Mouse (Mus musculus) layer of hippocampus, adult 11-12 months (tissue): Measurements from ENCODE around the gene Slc12a6.
"Not testable (repeated sequence)": the region's sequence is repeated elsewhere in the genome, so short reads cannot be mapped to it uniquely, and the experiment has no call there.

ENCODE experiments used
- DNase-seq: peaks from one replicate; pipeline ENCODE4 v3.0.0; 2022; ENCODE audit warnings: low spot score

The Slc12a6 gene

GRCm38 (mm10) chr2:112262779-112263295 lies 2.8 kb upstream of the Slc12a6 start:
- no peak for DNase-seq

DNA sequence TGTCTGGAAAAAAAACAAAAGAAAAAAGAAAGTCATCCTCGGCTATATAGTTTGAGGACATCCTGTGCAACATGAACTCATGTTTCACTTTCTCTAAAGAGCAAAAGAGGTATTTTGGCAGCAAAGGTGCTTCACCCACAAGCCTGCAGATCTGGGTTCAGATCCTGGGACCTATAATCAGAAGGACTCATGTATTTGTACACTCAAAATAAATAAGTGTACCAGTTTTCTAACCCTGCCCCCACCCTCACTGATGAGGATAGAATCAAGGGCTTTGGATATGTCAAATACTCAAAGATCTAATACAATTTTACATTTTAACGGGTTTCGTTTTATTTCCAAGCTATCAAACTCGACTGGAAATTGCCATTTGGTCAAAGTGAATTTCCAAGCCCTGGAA lies 1.3 kb upstream of the Slc12a6 start:
- DNase-seq: no peak

- DNase-seq: peak; percentile 54
These were observed 592 bp downstream of the Slc12a6 start, which contains the start of gene Gm21985 for GRCm38 (mm10) chr2:112266242-112266592. Gene Gm21985, plus strand, starts transcription at chr2:112266314.

GRCm38 (mm10) chr2:112266780-112267179 lies 1.2 kb downstream of the Slc12a6 start:
- no peak for DNase-seq

DNA sequence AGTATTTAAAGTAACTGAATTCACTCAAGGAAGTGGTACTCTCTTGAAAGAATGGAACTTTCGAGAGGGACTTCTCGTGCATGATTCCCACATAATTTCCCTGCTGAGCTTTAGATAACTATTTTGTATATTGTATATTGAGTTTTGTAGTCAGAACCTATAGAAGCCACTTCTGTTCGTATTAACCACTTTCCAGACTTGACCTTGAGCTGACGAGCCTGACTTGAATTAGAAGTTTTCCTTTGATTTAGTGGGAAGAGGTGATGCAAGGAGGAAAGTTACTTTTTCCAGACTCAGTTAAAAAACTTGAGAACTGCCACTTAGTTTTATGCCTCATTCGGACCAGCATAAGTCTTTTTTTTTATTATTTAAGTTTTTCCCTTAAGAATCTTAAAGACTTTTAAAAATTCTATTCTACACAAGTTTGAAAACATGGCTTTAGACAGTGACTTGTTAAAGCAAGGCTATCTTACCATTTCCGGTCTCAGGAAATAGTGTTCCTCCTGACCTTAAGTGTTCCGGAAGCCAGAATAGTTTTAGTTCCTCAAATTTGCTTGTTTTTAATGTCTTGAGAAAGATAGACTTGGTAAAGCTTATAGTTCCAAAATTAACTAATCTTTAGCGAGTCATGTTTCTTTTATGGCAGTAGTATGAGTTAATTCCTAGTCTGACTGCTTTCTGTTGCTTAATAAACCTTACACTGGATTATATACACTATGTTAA lies 2.1 kb downstream of the Slc12a6 start:
- DNase-seq: no peak

GRCm38 (mm10) chr2:112270011-112270410 lies 4.4 kb downstream of the Slc12a6 start:
- DNase-seq: no peak

DNA sequence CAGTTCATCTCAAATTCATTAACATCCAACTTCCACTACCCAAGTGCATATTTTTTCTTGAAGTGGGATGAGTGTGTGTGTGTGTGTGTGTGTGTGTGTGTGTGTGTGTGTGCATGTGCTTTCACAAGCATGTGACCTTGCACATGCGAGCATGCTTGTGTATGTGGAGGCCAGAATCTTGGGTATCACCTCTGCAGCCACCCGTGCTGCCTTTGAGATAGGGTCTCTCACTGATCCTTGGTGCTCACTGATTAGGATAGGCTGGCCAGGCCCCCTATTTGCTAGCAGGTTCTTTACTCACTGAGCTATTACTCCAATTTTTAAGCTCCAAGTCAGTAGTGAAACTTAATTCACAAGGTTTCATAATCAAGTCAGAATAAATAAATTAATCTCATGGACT lies 7.3 kb downstream of the Slc12a6 start:
- no peak for DNase-seq

GRCm38 (mm10) chr2:112273474-112273873 lies 7.8 kb downstream of the Slc12a6 start:
- no peak for DNase-seq

- no peak for DNase-seq
These were observed 11.2 kb downstream of the Slc12a6 start for GRCm38 (mm10) chr2:112276870-112277269.

DNA sequence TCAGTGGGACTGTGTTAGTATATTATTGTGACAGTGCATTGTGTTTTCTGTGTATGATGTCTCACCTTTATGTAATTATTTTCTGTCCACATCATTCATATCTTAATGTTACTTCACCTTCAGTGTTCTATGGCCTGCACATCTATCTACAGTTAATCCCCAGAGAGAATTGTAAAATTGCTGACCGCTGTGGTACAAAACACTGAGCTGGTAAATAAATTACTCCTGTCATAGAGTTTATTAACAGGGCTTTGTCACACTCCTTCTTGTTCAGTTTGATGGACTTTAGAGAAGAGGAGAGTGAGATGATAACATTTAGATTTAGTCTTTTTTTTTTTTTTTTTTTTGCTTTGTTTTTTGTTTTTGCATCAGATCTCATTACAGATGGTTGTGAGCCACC lies 17.2 kb downstream of the Slc12a6 start:
- no peak for DNase-seq

GRCm38 (mm10) chr2:112284363-112285030 lies 18.9 kb downstream of the Slc12a6 start:
- no peak for DNase-seq

DNA sequence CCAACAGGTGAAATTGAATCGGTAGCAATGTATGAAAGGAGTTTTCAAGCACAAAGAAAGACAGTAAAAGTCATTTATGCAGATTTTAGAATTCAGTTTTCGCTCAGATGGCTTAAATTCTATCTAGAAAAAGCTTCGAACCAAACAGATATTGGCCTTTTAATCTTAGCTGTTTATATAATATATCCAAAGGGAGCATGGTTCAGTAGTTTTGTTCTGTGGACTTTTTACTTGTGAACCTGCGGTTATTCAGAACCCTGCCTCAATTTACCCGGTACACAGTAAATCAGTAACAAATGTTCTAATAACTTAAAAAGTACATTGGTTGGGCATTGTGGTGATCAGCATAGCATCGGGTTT lies 19.4 kb downstream of the Slc12a6 start:
- no peak for DNase-seq

- not testable (repeated sequence) for DNase-seq
These were observed 20.4 kb downstream of the Slc12a6 start for GRCm38 (mm10) chr2:112286062-112286461.

- no peak for DNase-seq
These were observed 21.4 kb downstream of the Slc12a6 start for GRCm38 (mm10) chr2:112287059-112287458.

GRCm38 (mm10) chr2:112289507-112289906 lies 23.9 kb downstream of the Slc12a6 start:
- no peak for DNase-seq

- DNase-seq: no peak
These were observed 27.2 kb downstream of the Slc12a6 start for GRCm38 (mm10) chr2:112292823-112293222.

- DNase-seq: peak; percentile 28
These were observed 30.6 kb downstream of the Slc12a6 start for GRCm38 (mm10) chr2:112296211-112296610.

- DNase-seq: no peak
These were observed 32.6 kb downstream of the Slc12a6 start for GRCm38 (mm10) chr2:112298221-112298620.

DNA sequence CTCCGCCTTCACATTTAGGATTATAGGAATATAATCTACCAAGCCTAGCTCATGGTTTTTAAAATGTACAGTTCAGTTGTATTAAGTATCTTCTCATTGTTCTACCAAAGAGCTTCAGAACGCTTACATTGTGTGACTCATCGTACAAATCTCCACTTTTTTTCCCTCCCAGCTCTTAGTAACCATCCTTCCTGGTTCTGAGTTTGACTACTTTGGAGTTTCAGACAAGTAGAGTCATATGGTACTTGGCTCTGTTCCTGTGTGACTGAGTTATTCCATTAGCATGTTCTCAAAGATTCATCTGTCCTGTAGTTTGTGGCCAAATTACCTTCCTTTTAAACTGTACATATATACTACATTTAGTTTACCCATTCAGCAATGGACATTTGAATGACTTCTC lies 43.0 kb downstream of the Slc12a6 start:
- DNase-seq: no peak

DNA sequence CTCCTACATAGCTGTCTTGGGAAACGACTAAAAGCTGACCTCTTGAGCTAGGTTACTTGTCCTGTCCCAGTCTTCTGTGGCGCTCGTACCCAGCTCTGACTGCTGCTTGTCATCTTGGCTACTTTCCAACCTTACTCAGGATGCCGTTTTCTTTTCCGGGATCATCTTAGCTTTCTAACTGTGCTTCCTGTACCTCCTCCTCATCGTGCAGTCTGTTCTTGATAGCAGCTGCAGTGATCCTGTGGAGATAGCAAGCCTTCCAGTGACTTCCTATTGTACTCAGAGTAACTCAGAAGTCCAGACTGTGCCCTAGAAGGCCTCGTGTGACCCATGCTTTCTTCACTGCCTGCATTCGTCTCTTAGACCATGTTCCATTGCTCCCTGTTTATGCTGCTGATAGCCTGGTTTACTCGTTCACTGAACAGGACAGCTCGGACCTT lies 43.6 kb downstream of the Slc12a6 start:
- DNase-seq: no peak

GRCm38 (mm10) chr2:112315638-112316037 lies 50.0 kb downstream of the Slc12a6 start:
- no peak for DNase-seq

- no peak for DNase-seq
These were observed 52.6 kb downstream of the Slc12a6 start for GRCm38 (mm10) chr2:112318227-112318626.

DNA sequence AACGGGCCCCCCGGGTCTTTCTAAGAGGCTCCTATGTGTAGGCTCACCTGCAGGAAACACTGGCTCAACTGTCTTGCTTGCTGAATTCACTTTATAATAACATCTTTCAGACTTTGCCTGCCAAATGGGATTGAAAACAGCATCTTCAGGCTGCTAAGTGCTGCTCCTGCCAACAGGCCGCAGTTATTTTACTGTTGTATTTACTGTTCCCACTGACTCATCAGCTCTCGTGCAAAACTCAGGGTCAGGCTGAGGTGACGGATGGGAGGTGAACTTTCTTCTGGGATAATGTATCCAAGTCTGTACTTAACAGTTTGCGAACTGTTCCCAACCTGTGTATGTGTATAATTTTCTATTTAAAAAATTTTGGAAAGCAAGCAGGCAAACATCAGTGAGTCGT lies 53.3 kb downstream of the Slc12a6 start:
- no peak for DNase-seq
